Mouse (Mus musculus) kidney, postnatal 0 days (tissue): Measurements from ENCODE around the gene B4galnt4. TPM values are rescaled to one million over a fixed set of nuclear protein-coding genes. Genes with fewer than 3 reads are reported as not detected.
"Not testable (repeated sequence)": the region's sequence is repeated elsewhere in the genome, so short reads cannot be mapped to it uniquely, and the experiment has no call there.

Experiments used
- ATAC-seq: fragments of 200-750 bp; cut with Nextera tagmentation; replicated peaks from 2 replicates; pipeline ENCODE4 v1.8.0; 2017; ENCODE audit warnings: low read depth, moderate number of reproducible peaks, moderate TSS enrichment, moderate library complexity; ENCODE audit not compliant: low FRiP score
- DNase-seq: peaks from one replicate; pipeline ENCODE4 v3.0.0-alpha.2; 2016; ENCODE audit warnings: low spot score
- H3K27ac ChIP-seq: fragments of 300-500 bp; sonication (generic); 2 replicates; pipeline ENCODE4 v1.5.1; 2014; ENCODE audit warnings: mild to moderate bottlenecking
- H3K27me3 ChIP-seq: fragments of 300-500 bp; sonication (generic); 2 replicates; pipeline ENCODE4 v1.6.1; 2014; ENCODE audit warnings: low read length, mixed read lengths; ENCODE audit not compliant: insufficient read depth
- H3K36me3 ChIP-seq: fragments of 300-500 bp; sonication (generic); 2 replicates; pipeline ENCODE4 v1.6.1; 2014; ENCODE audit warnings: low read length, mixed read lengths; ENCODE audit not compliant: insufficient read depth
- H3K4me1 ChIP-seq: fragments of 300-500 bp; sonication (generic); replicated peaks from 2 replicates; pipeline ENCODE4 v1.6.1; 2014; ENCODE audit warnings: antibody characterized with exemption, low read length, mixed read lengths; ENCODE audit not compliant: insufficient read depth
- H3K4me2 ChIP-seq: fragments of 300-500 bp; sonication (generic); 2 replicates; pipeline ENCODE4 v1.6.1; 2014; ENCODE audit warnings: mild to moderate bottlenecking, low read length, moderate library complexity, mixed read lengths
- H3K4me3 ChIP-seq: fragments of 300-500 bp; sonication (generic); replicated peaks from 2 replicates; pipeline ENCODE4 v1.5.1; 2014; ENCODE audit warnings: low read depth, low read length
- H3K9ac ChIP-seq: fragments of 300-500 bp; sonication (generic); 2 replicates; pipeline ENCODE4 v1.6.1; 2014; ENCODE audit warnings: low read depth, low read length
- H3K9me3 ChIP-seq: fragments of 300-500 bp; sonication (generic); replicated peaks from 2 replicates; pipeline ENCODE4 v1.6.1; 2016; ENCODE audit warnings: low read length, inconsistent platforms, mixed read lengths
- CTCF ChIP-seq: IDR thresholded peaks from 2 replicates; pipeline ENCODE4 v1.5.1; 2016; ENCODE audit warnings: antibody characterized with exemption, low read depth, mild to moderate bottlenecking, moderate library complexity
- WGBS: fragments of 180-500 bp; shearing (Covaris S2); extraction: QIAGEN DNeasy Blood & Tissue Kit; methylation state at CpG from one replicate; pipeline ENCODE4 v1.1.7; 2014; 5-methylcytosine and 5-hydroxymethylcytosine counted together
- polyA plus RNA-seq: library from polyadenylated mRNA; unstranded; fragments of >200 nt; fragmentation: Nextera tagmentation; extraction: Ambion mirVana; gene quantifications from 2 replicates; pipeline ENCODE4 v1.2.1, GENCODE M21; 2015

Gene B4galnt4
- polyA plus RNA-seq, 1 experiment from 2014 or later = 7.4 TPM

GRCm38 (mm10) chr7:141030390-141030789 lies 30.5 kb upstream of the B4galnt4 start:
- no peaks in the 10 kb centered on the region for H3K4me1 ChIP-seq
- no peaks in the 10 kb centered on the region for H3K27me3 ChIP-seq
- WGBS = 68% methylated on average over 3 of the region's 3 CpGs
- ATAC-seq = no peak
- H3K9me3 ChIP-seq = no peaks in the 10 kb centered on the region
- H3K9ac ChIP-seq = no peak overlapping the region
- DNase-seq = no peak
- no peak for TF ChIP-seq CTCF
- H3K4me3 ChIP-seq = no peak overlapping the region
- no peaks in the 10 kb centered on the region for H3K36me3 ChIP-seq
- H3K27ac ChIP-seq = no peak overlapping the region
- H3K4me2 ChIP-seq = no peak overlapping the region

- Histone ChIP-seq H3K27me3 (no peaks in the 10 kb centered on the region), H3K27ac (no peak overlapping the region), H3K9ac (no peak overlapping the region), H3K36me3 (no peaks in the 10 kb centered on the region), H3K4me1 (no peaks in the 10 kb centered on the region), H3K4me3 (no peak overlapping the region), H3K4me2 (no peak overlapping the region), H3K9me3 (no peaks in the 10 kb centered on the region)
- 78% methylated on average over 9 of the region's 9 CpGs for WGBS
- ATAC-seq = no peak
- TF ChIP-seq CTCF = no peak
- DNase-seq = no peak
Measured at GRCm38 (mm10) chr7:141032458-141033167, 28.3 kb upstream of the B4galnt4 start.

DNA sequence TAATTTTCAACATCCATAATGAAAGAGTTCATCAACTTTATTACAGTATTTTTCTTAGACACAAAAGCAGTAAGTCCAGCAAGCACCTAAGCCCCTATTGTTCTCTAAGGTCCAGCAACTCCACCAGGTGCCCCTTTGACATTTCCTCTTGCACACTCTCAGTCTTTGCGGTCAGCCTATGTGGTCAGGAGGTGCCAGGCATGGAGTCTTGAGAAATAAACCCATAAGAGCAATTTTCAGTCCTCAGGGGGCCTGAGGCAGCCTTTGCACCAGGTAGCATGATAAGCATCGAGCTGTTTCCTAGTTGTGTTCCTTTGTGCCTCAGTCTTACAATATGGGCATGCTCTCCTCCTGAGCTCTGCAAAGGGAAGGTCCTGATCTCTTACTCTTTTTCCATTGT lies 24.3 kb upstream of the B4galnt4 start:
- not testable (repeated sequence) for H3K27ac ChIP-seq, H3K4me2 ChIP-seq, H3K36me3 ChIP-seq, H3K9me3 ChIP-seq, H3K9ac ChIP-seq, H3K4me3 ChIP-seq, H3K4me1 ChIP-seq, H3K27me3 ChIP-seq, DNase-seq, ATAC-seq
- 82% methylated on average over 1 of the region's 2 CpGs for WGBS

DNA sequence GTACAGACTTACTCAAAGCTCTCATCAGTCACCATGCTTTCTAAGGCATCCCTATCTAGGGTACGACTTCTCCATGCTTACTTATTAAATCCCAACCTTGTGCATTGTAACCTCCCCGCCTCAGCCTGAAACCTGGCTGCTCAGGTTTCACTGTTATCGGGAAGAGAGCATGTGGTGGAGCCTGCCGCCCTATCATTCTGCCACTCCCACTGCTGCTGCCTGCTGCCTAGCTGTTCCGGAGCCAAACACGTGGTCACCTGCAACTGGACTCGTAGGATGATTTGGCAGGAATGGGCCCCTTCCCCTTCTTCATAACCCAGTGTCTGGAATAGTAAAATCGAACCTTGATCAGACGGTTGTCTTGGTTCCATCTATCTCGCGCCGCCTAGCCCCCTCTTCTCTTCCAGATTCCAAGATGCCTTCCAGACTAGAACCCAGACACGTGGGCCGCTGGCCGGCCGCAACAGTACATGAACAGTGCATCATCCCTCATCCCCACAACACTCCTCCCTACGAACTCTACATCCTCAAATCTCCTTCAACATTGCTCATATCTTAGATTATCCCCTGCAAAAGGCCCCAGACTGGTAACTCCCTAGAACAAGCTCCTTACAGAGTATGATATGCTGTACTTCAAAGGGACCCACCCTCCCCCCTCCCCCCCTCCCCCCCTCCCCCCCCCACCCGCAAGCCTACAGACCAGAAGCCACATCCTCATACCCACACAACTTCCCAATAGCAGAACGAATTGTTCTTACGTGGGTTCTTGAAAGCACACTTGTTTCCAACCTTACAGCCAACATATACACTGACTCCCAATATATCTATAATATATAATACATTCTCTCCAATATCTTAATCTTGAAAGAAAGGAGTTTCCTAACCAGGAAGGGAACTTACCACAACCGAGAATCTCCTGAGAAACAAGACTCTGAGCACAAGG lies 22.5 kb upstream of the B4galnt4 start:
- no peaks in the 10 kb centered on the region for H3K4me1 ChIP-seq
- TF ChIP-seq CTCF = no peak
- H3K9ac ChIP-seq = no peak overlapping the region
- H3K27ac ChIP-seq = no peak overlapping the region
- no peak overlapping the region for H3K4me2 ChIP-seq
- H3K36me3 ChIP-seq = no peaks in the 10 kb centered on the region
- 65% methylated on average over 20 of the region's 21 CpGs for WGBS
- ATAC-seq (no peak), DNase-seq (no peak)
- H3K4me3 ChIP-seq = no peak overlapping the region
- no peaks in the 10 kb centered on the region for H3K9me3 ChIP-seq
- H3K27me3 ChIP-seq = no peaks in the 10 kb centered on the region

DNA sequence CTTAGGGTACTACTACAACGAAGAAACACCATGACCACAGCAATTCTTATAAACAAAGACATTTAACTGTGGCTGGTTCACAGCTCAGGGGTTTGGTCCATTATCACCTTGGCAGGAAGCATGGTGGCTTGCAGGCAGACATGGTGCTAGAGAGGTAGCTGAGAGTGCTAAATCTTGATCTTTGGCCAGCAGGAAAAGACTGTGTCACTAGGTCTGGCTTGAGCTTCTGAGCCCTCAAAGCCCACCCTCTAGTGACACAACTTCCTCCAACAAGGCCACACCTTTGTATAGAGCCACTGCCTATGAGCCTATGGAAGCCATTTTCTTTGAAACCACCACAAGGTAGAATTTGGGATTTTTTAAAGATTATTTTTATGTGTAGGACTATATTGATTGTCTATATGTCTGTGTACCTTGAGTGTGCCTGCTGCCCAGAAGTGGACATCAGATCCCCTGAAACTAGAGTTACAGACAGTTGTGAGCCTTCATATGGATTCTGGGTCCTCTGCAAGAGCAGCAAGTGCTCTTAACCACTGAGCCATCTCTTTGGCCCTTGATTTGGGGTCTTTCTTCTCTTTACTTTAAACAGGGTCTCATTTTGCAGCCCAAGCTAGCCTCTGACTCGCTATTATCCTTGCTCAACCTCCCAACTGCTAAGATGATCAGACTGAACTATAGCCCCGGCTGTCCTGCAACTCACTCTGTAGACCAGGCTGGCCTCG lies 21.4 kb upstream of the B4galnt4 start:
- Histone ChIP-seq H3K27ac (no peak overlapping the region), H3K36me3 (no peaks in the 10 kb centered on the region), H3K4me1 (no peaks in the 10 kb centered on the region), H3K4me2 (no peak overlapping the region), H3K4me3 (no peak overlapping the region), H3K27me3 (no peaks in the 10 kb centered on the region), H3K9me3 (no peaks in the 10 kb centered on the region), H3K9ac (no peak overlapping the region)
- no peak for ATAC-seq
- WGBS = 96% methylated on average over 4 of the region's 4 CpGs
- no peak for DNase-seq
- no peak for TF ChIP-seq CTCF
